8 mouse cellular contexts compared by ENCODE assay signal in the genomic region with DNA sequence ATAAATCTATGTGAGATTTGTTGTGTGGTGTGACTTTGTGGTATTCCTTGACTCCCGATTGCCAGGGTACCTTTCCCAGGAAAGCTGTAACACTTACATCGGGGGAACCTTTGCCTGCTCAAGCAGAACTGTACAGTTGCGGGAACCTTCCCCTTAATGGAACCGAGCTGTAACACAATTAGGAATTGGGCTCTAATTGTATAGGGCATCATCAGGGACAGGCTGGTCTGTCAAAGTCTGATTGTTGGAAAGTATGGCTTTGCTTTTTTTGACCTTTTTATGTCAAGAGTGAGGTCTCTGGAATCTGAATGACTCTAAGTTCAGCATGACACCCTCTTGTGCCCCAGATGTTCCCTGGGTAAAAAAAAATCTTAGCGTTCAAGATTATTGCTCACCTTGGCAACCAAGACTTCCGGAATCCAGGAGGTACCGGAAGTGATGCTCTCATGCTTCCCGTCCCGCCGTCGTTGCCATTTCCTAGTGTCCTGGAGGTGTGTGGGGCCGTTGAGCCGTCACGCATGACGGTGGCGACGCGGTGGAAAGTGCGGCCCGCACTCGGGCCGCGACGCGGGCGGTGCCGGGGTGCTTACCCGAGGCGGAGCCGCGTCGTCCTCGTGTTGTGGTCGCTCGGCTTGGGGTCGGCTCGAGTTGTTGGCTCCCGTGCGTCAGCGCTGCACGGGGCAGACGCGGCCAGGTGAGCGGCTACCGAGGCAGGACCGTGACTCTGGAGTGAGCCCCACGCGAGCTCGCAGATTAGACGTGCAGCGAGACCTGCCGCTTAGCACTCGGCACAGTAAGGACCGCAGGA. TPM values are rescaled to one million over a fixed set of nuclear protein-coding genes. Genes with fewer than 3 reads are reported as not detected.
DNase-seq lines count a peak whose midpoint lies in the region; ATAC-seq and TF ChIP-seq lines count a peak whose summit lies in the region.

No protein-coding gene starts in this region.

- WGBS in forebrain, embryonic 13.5 days: 6% methylated on average over 54 of the region's 54 CpGs
- WGBS in heart, embryonic 16.5 days: 6% methylated on average over 53 of the region's 54 CpGs
- 6% methylated on average over 54 of the region's 54 CpGs for WGBS in liver, embryonic 14.5 days (ENCODE audit: insufficient replicate concordance)
- WGBS in stomach, embryonic 15.5 days: 6% methylated on average over 54 of the region's 54 CpGs

- H3K4me1 ChIP-seq in E14TG2a.4 (replicated peaks; ENCODE audit: low read depth, low read length): peaks cover 12% of the 10 kb centered on the region; the same call in 1 of the 2 replicates
- peaks cover 14% of the 10 kb centered on the region for H3K4me1 ChIP-seq in forebrain, embryonic 13.5 days
- H3K4me1 ChIP-seq in heart, embryonic 16.5 days (ENCODE audit: control insufficient read depth, insufficient read depth, low read length): peaks cover 5% of the 10 kb centered on the region; the same call in 1 of the 2 replicates
- peaks cover 0 to 2% of the 10 kb centered on the region in 2 experiments; a peak in 1 of 4 replicates for H3K4me1 ChIP-seq in liver, embryonic 14.5 days (replicated peaks; ENCODE audit: control insufficient read depth in 2 of 2, insufficient read depth in 2 of 2, low read length in 1 of 2)
- H3K4me1 ChIP-seq in stomach, embryonic 15.5 days: no peaks in the 10 kb centered on the region

- peak overlapping the region; percentile 77 for H3K9ac ChIP-seq in forebrain, embryonic 13.5 days
- peak overlapping the region; percentile 87 for H3K9ac ChIP-seq in heart, embryonic 16.5 days (ENCODE audit: low read length)
- H3K9ac ChIP-seq in liver, embryonic 14.5 days (replicated peaks): peak overlapping the region; percentile 74
- H3K9ac ChIP-seq in stomach, embryonic 15.5 days: peak overlapping the region; percentile 77

- peaks cover 30% of the 10 kb centered on the region for H3K27me3 ChIP-seq in E14TG2a.4 (ENCODE audit: insufficient read depth, low read length)
- no peaks in the 10 kb centered on the region for H3K27me3 ChIP-seq in forebrain, embryonic 13.5 days
- H3K27me3 ChIP-seq in heart, embryonic 16.5 days (ENCODE audit: control insufficient read depth, insufficient read depth, low read length): no peaks in the 10 kb centered on the region
- no peaks in the 10 kb centered on the region for H3K27me3 ChIP-seq in liver, embryonic 14.5 days (ENCODE audit: control insufficient read depth, insufficient read depth, low read length)
- H3K27me3 ChIP-seq in stomach, embryonic 15.5 days (replicated peaks): no peaks in the 10 kb centered on the region

- no peak for TF ChIP-seq CTCF in E14TG2a.4 (conservative IDR thresholded peaks at IDR 0.05; ENCODE audit: low read length)
- TF ChIP-seq CTCF in liver, embryonic 14.5 days (IDR thresholded peaks at IDR 0.05; ENCODE audit: low read depth): no peak

- TF ChIP-seq EP300 in liver, embryonic 14.5 days (IDR thresholded peaks at IDR 0.05; ENCODE audit: low read depth): no peak

- peak; percentile 91 for ATAC-seq in cerebellum, adult (ENCODE audit: insufficient number of reproducible peaks, low FRiP score, low TSS enrichment)
- ATAC-seq in forebrain, embryonic 13.5 days: peak; percentile 95
- ATAC-seq in heart, embryonic 16.5 days (replicated peaks; ENCODE audit: extremely low read depth, insufficient read depth, low FRiP score): peak; percentile 79
- peak; percentile 62; the same call in 1 of the 2 replicates for ATAC-seq in liver, embryonic 14.5 days (ENCODE audit: insufficient read depth)
- ATAC-seq in stomach, embryonic 15.5 days (ENCODE audit: insufficient read depth, low FRiP score, low read depth): peak; percentile 76

- no peak overlapping the region for H3K27ac ChIP-seq in forebrain, embryonic 13.5 days
- peak overlapping the region; percentile 16; the same call in 1 of the 2 replicates for H3K27ac ChIP-seq in heart, embryonic 16.5 days (ENCODE audit: low read length)
- no peak overlapping the region for H3K27ac ChIP-seq in liver, embryonic 14.5 days
- peak overlapping the region; percentile 16; the same call in 1 of the 2 replicates for H3K27ac ChIP-seq in stomach, embryonic 15.5 days

- DNase-seq in kidney, postnatal 25 days: peak; percentile 78 to 86
- DNase-seq in liver, embryonic 14.5 days (ENCODE audit: low read depth in 3 of 3, low spot score in 3 of 3): peak; percentile 9 to 32 (median 11)
- DNase-seq in neural tube, embryonic 10.5 days (ENCODE audit: extremely low spot score, low spot score): peak; percentile 52

- H3K4me2 ChIP-seq in forebrain, embryonic 13.5 days: peak overlapping the region; percentile 88
- H3K4me2 ChIP-seq in heart, embryonic 16.5 days (ENCODE audit: low read depth, low read length): peak overlapping the region; percentile 84
- H3K4me2 ChIP-seq in liver, embryonic 14.5 days (ENCODE audit: low read depth): peak overlapping the region; percentile 83
- peak overlapping the region; percentile 72 for H3K4me2 ChIP-seq in stomach, embryonic 15.5 days

- H3K4me3 ChIP-seq in E14TG2a.4 (replicated peaks; ENCODE audit: low read length): peak overlapping the region; percentile 82
- H3K4me3 ChIP-seq in forebrain, embryonic 13.5 days: peak overlapping the region; percentile 53
- H3K4me3 ChIP-seq in heart, embryonic 16.5 days (ENCODE audit: low read length): peak overlapping the region; percentile 83
- peak overlapping the region; percentile 62 to 82 for H3K4me3 ChIP-seq in liver, embryonic 14.5 days (ENCODE audit: insufficient read depth in 1 of 2, low read depth in 2 of 2, low read length in 2 of 2)
- peak overlapping the region; percentile 67 for H3K4me3 ChIP-seq in stomach, embryonic 15.5 days (replicated peaks)

- peaks cover under 1% of the 10 kb centered on the region; the same call in 1 of the 2 replicates for H3K9me3 ChIP-seq in E14TG2a.4 (ENCODE audit: low read length)
- H3K9me3 ChIP-seq in forebrain, embryonic 13.5 days (replicated peaks): no peaks in the 10 kb centered on the region
- H3K9me3 ChIP-seq in heart, embryonic 16.5 days (replicated peaks; ENCODE audit: control insufficient read depth, low read length): peaks cover 10% of the 10 kb centered on the region
- H3K9me3 ChIP-seq in liver, embryonic 14.5 days (ENCODE audit: control insufficient read depth, low read length): no peaks in the 10 kb centered on the region
- H3K9me3 ChIP-seq in stomach, embryonic 15.5 days: no peaks in the 10 kb centered on the region

- H3K36me3 ChIP-seq in E14TG2a.4 (ENCODE audit: insufficient read depth, low read length): no peaks in the 10 kb centered on the region
- peaks cover 10% of the 10 kb centered on the region for H3K36me3 ChIP-seq in forebrain, embryonic 13.5 days (ENCODE audit: poor library complexity, severe bottlenecking)
- H3K36me3 ChIP-seq in heart, embryonic 16.5 days (ENCODE audit: control insufficient read depth, insufficient read depth): no peaks in the 10 kb centered on the region
- H3K36me3 ChIP-seq in liver, embryonic 14.5 days (replicated peaks; ENCODE audit: control insufficient read depth, insufficient read depth, low read depth): no peaks in the 10 kb centered on the region
- no peaks in the 10 kb centered on the region for H3K36me3 ChIP-seq in stomach, embryonic 15.5 days

RNA-seq across cellular contexts. Expression of a gene that starts 1.1 kb away (rescaled TPM):
- 4.2 and 5.7 TPM in 2 replicates for polyA plus RNA-seq in forebrain, embryonic 13.5 days (2015; fragmentation: Nextera tagmentation; extraction: Ambion mirVana)
- polyA plus RNA-seq in heart, embryonic 16.5 days (2015; fragmentation: Nextera tagmentation; extraction: Ambion mirVana): 2.8 and 3.2 TPM in 2 replicates
- polyA plus RNA-seq in liver, embryonic 14.5 days (2012; rRNA removed): 0.80 and 0.85 TPM in 2 replicates
- 0.22 and 0.34 TPM in 2 replicates for polyA plus RNA-seq in liver, embryonic 14.5 days (2014; fragmentation: Nextera tagmentation; extraction: Ambion mirVana)
- 4.0 and 4.6 TPM in 2 replicates for polyA plus RNA-seq in stomach, embryonic 15.5 days (2015; fragmentation: Nextera tagmentation; extraction: Ambion mirVana)

RNA-seq across cellular contexts. Expression of a gene that starts 20.8 kb away (rescaled TPM):
- polyA plus RNA-seq in forebrain, embryonic 13.5 days (2015; fragmentation: Nextera tagmentation; extraction: Ambion mirVana): 80.5 and 95.8 TPM in 2 replicates
- 41.4 and 42.7 TPM in 2 replicates for polyA plus RNA-seq in heart, embryonic 16.5 days (2015; fragmentation: Nextera tagmentation; extraction: Ambion mirVana)
- polyA plus RNA-seq in liver, embryonic 14.5 days (2012; rRNA removed): 16.0 and 18.0 TPM in 2 replicates
- 13.7 and 14.1 TPM in 2 replicates for polyA plus RNA-seq in liver, embryonic 14.5 days (2014; fragmentation: Nextera tagmentation; extraction: Ambion mirVana)
- 54.9 and 56.1 TPM in 2 replicates for polyA plus RNA-seq in stomach, embryonic 15.5 days (2015; fragmentation: Nextera tagmentation; extraction: Ambion mirVana)

RNA-seq across cellular contexts. Expression of a gene that starts 36.3 kb away (rescaled TPM):
- 30.5 TPM in 2 replicates for polyA plus RNA-seq in forebrain, embryonic 13.5 days (2015; fragmentation: Nextera tagmentation; extraction: Ambion mirVana)
- polyA plus RNA-seq in heart, embryonic 16.5 days (2015; fragmentation: Nextera tagmentation; extraction: Ambion mirVana): 8.9 and 9.5 TPM in 2 replicates
- 0.68 and 1.1 TPM in 2 replicates for polyA plus RNA-seq in liver, embryonic 14.5 days (2012; rRNA removed)
- 1.3 and 1.6 TPM in 2 replicates for polyA plus RNA-seq in liver, embryonic 14.5 days (2014; fragmentation: Nextera tagmentation; extraction: Ambion mirVana)
- 15.0 and 15.1 TPM in 2 replicates for polyA plus RNA-seq in stomach, embryonic 15.5 days (2015; fragmentation: Nextera tagmentation; extraction: Ambion mirVana)

RNA-seq across cellular contexts. Expression of a gene that starts 42.7 kb away (rescaled TPM):
- 0.43 TPM in 1 of 2 replicates, not detected in the other for polyA plus RNA-seq in forebrain, embryonic 13.5 days (2015; fragmentation: Nextera tagmentation; extraction: Ambion mirVana)
- not detected in 2 replicates for polyA plus RNA-seq in heart, embryonic 16.5 days (2015; fragmentation: Nextera tagmentation; extraction: Ambion mirVana)
- polyA plus RNA-seq in liver, embryonic 14.5 days (2012; rRNA removed): not detected in 2 replicates
- not detected in 2 replicates for polyA plus RNA-seq in liver, embryonic 14.5 days (2014; fragmentation: Nextera tagmentation; extraction: Ambion mirVana)
- 0.28 and 0.30 TPM in 2 replicates for polyA plus RNA-seq in stomach, embryonic 15.5 days (2015; fragmentation: Nextera tagmentation; extraction: Ambion mirVana)

Comparison
In these comparisons a context has a peak if more than half of its experiments do, and no peak if none do; other contexts are left out.
1. H3K27ac ChIP-seq: peak in heart, embryonic 16.5 days (single experiment) and stomach, embryonic 15.5 days (single experiment); none in forebrain, embryonic 13.5 days (single experiment) and liver, embryonic 14.5 days (single experiment).
2. DNase-seq: peak in every context shown above with its lines; median percentile 82 in kidney, postnatal 25 days; 52 in neural tube, embryonic 10.5 days; 11 in liver, embryonic 14.5 days.
3. Peak in every context shown above with its lines, with median percentiles within 50 percentile points of each other: H3K4me3 ChIP-seq, ATAC-seq, H3K4me2 ChIP-seq and H3K9ac ChIP-seq.